Mouse (Mus musculus): ENCODE results near the gene Tor3a. TPM values are rescaled to one million over a fixed set of nuclear protein-coding genes. Genes with fewer than 3 reads are reported as not detected.

Tor3a gene
- polyA plus RNA-seq, 1 experiment from 2014 or later = 6.9 TPM

DNA sequence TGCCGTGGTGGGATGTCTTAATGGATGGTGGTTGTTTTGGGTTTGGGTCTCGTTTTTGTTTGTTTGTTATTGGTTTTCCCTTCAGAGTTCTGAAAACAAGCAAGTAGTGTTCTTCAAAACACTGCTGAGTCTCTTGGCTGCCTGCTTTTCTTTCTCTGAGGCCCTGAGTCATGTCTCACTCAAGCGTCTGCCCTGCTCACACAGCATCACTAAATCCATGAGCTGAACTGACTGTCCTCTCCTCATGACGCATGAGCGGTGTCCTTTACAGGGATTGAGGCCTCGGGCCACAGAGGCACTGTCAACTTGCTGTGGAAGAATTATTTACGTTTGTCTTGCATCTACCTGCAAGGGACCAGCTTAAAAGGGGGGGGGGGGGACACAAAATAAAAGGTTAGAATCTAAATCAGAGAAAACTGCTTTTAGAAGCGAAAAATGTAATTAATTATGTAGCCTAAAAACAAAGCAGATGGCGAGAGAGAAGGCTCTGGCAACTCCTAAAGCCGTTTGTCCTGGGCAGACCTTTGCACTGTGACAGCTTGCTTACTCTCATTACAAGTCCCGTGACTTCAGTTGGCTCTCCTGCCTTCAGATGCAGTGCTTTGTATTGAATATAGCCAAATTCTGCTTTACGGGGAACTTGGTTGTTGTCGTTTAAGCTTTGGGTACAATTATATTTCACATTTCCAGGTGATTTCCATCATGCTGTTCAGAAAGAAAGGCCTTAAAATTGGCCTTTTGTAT, 29.2 kb downstream of the Tor3a start:
- Histone ChIP-seq H3K36me3 (peaks cover 50% of the 10 kb centered on the region), H3K4me3 (no peak overlapping the region), H3K27ac (no peak overlapping the region), H3K9me3 (replicated peaks) (no peaks in the 10 kb centered on the region), H3K27me3 (ENCODE audit: low read depth, poor library complexity, severe bottlenecking) (no peaks in the 10 kb centered on the region), H3K4me1 (peaks cover 39% of the 10 kb centered on the region)
- DNase-seq (ENCODE audit: low spot score) = no peak
- 73% methylated on average over 13 of the region's 13 CpGs for WGBS

DNA sequence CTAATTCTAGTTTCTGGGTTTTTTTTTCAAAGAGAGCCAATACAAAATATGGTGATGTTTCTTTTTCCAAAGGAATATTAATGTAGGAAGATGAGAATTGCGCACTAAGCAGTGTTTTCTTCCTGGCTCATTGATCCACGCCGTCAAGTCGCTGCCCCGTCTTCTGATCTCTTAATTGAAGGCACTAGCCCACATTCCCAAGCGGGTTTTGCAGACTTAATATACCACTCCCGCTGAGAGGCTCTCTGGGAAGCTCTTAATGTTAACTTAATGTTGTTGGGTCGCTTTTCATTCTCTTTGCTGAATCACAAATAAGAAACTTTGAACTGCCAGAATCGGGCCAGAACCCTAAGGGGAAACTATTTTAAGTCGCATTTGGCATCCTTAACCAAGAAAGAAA, 30.1 kb downstream of the Tor3a start:
- 56% methylated on average over 10 of the region's 10 CpGs for WGBS
- Histone ChIP-seq H3K36me3 (peaks cover 58% of the 10 kb centered on the region), H3K4me1 (peaks cover 39% of the 10 kb centered on the region)

DNA sequence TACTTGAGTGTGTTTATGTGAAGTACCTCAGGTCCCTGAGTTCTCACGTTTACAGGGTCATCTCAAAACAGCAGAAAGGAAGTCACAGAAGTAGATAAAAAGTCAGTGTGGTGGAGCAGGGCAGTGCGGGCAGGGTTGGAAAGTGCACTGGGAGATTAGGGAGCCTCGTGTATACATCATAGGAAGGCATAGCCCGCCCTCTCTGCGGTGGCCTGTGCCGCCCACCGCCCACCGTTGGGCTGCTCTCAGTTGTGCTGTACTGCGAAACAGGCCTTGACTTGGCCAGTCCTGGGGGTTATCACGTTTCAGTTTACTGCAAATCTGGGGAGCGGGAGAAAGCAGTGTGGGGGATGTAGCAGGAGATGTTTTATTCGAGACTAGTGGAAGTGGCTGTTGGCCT, 31.3 kb downstream of the Tor3a start:
- 76% methylated on average over 12 of the region's 12 CpGs for WGBS
- Histone ChIP-seq H3K36me3 (peaks cover 65% of the 10 kb centered on the region), H3K27me3 (ENCODE audit: low read depth, poor library complexity, severe bottlenecking) (no peaks in the 10 kb centered on the region), H3K4me3 (no peak overlapping the region), H3K9me3 (replicated peaks) (no peaks in the 10 kb centered on the region), H3K4me1 (peaks cover 39% of the 10 kb centered on the region), H3K27ac (no peak overlapping the region)
- DNase-seq (ENCODE audit: low spot score) = no peak

More for the DNA sequence above, 30.1 kb downstream of the Tor3a start:
- H3K4me3 ChIP-seq = no peak overlapping the region
- H3K9me3 ChIP-seq (replicated peaks) = no peaks in the 10 kb centered on the region
- no peak overlapping the region for H3K27ac ChIP-seq
- no peak for DNase-seq (ENCODE audit: low spot score)
- H3K27me3 ChIP-seq (ENCODE audit: low read depth, poor library complexity, severe bottlenecking) = no peaks in the 10 kb centered on the region

DNA sequence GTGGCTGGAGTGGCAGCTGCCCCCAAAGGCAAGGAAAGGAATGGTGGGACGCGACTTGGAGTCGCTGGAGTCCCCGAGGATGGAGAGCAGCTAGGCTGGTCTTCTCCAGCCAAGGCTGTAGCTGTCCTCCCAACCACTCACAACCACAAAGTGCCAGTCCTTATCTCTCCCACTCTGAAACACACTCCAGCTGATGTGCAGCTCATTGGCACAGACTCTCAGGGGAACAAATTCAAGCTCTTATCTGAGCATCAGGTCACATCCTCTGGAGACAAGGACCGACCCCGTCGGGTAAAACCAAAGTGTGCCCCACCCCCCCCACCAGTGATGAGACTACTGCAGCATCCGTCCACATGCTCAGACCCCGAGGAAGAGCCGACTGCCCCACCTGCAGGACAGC, 32.3 kb downstream of the Tor3a start:
- no peaks in the 10 kb centered on the region for H3K9me3 ChIP-seq (replicated peaks)
- no peaks in the 10 kb centered on the region for H3K27me3 ChIP-seq (ENCODE audit: low read depth, poor library complexity, severe bottlenecking)
- H3K4me1 ChIP-seq = peaks cover 39% of the 10 kb centered on the region
- H3K4me3 ChIP-seq = no peak overlapping the region
- DNase-seq (ENCODE audit: low spot score) = no peak
- WGBS = 89% methylated on average over 10 of the region's 10 CpGs
- no peak overlapping the region for H3K27ac ChIP-seq
- peaks cover 65% of the 10 kb centered on the region for H3K36me3 ChIP-seq

DNA sequence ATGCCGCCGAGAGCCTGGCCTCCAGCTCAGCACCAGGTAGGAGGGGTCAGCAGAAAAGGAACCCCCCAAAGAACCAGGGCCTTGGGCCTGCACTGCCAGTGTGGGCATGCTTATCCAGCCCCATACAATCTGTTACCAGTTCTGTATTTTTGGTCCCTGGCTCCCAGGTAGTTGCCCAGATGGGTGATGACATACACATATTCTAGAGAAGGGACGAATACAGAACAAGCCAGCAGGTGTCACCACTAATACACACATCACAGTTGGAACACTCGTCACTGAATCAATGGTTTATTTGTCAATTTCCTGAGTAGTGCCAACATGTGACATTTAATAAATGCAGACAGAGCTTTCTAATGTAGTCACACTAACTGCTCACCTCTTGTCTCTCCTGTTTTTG, 33.6 kb downstream of the Tor3a start:
- Histone ChIP-seq H3K27me3 (ENCODE audit: low read depth, poor library complexity, severe bottlenecking) (no peaks in the 10 kb centered on the region), H3K4me3 (no peak overlapping the region), H3K9me3 (replicated peaks) (no peaks in the 10 kb centered on the region), H3K4me1 (peaks cover 35% of the 10 kb centered on the region), H3K36me3 (peaks cover 73% of the 10 kb centered on the region), H3K27ac (no peak overlapping the region)
- 84% methylated on average over 4 of the region's 4 CpGs for WGBS
- no peak for DNase-seq (ENCODE audit: low spot score)

DNA sequence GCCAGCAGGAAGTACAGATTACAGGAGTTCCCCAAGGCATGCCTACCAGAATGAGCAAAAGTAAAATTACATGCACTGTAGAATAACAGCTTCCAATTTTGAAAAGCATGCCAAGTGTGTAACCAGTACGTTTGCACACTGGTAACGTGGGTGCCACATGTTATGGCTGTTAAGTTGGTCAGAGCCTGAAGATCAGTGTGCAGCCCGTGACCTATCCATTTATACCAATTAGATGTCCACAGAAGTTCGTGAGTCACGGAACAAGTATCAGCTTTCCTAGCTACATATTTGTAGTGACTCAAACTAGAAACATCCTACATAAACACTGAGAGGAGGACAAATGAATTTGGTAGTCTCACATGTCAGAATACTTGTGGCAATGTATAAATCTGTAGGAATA, 34.7 kb downstream of the Tor3a start:
- H3K4me1 ChIP-seq = peaks cover 24% of the 10 kb centered on the region
- WGBS = 84% methylated on average over 5 of the region's 5 CpGs
- DNase-seq (ENCODE audit: low spot score) = no peak
- H3K4me3 ChIP-seq = no peak overlapping the region
- H3K36me3 ChIP-seq = peaks cover 84% of the 10 kb centered on the region
- no peaks in the 10 kb centered on the region for H3K9me3 ChIP-seq (replicated peaks)
- no peaks in the 10 kb centered on the region for H3K27me3 ChIP-seq (ENCODE audit: low read depth, poor library complexity, severe bottlenecking)
- no peak overlapping the region for H3K27ac ChIP-seq

DNA sequence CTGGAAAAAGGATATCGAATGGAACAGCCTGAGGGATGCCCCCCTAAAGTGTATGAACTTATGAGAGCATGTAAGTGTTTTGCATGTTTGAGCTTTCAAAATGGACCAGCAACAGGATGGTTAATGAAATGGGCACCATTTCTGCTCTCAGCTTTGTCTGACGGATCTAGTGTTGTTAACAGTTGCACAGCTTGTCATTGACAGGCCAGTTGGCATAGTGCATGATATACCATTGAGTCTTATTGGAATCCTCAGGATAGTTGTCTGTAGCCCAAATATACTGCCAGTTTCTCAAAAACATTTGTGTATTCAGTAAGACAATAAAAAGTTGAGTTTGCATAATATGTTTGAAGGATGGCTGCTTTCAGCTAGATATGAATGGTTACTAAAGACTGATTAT, 39.0 kb downstream of the Tor3a start:
- no peak for DNase-seq (ENCODE audit: low spot score)
- peaks cover 90% of the 10 kb centered on the region for H3K36me3 ChIP-seq
- WGBS = 86% methylated on average over 2 of the region's 2 CpGs

DNA sequence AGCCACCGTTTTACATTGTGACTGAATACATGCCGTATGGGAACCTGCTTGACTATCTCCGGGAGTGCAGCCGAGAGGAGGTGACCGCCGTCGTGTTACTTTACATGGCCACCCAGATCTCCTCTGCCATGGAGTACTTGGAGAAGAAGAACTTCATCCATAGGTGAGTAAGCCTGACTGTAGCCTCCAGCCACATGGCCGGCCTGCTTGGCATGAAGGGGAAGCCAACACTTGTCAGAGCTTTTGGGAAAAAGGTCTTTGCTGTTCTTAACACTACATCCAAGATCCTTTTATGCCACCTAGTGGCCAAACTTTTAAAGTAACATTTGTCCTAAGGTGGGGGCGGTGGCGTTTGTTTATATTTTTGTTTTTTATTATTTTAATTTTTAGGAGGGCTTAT, 41.1 kb downstream of the Tor3a start:
- WGBS = 83% methylated on average over 10 of the region's 10 CpGs
- no peak overlapping the region for H3K4me3 ChIP-seq
- no peak for DNase-seq (ENCODE audit: low spot score)
- H3K9me3 ChIP-seq (replicated peaks) = no peaks in the 10 kb centered on the region
- peaks cover 85% of the 10 kb centered on the region for H3K36me3 ChIP-seq
- no peaks in the 10 kb centered on the region for H3K27me3 ChIP-seq (ENCODE audit: low read depth, poor library complexity, severe bottlenecking)
- H3K4me1 ChIP-seq = no peaks in the 10 kb centered on the region
- H3K27ac ChIP-seq = no peak overlapping the region

More for the DNA sequence above, 39.0 kb downstream of the Tor3a start:
- H3K4me1 ChIP-seq = no peaks in the 10 kb centered on the region
- no peak overlapping the region for H3K27ac ChIP-seq
- no peaks in the 10 kb centered on the region for H3K9me3 ChIP-seq (replicated peaks)
- H3K4me3 ChIP-seq = no peak overlapping the region
- H3K27me3 ChIP-seq (ENCODE audit: low read depth, poor library complexity, severe bottlenecking) = no peaks in the 10 kb centered on the region

DNA sequence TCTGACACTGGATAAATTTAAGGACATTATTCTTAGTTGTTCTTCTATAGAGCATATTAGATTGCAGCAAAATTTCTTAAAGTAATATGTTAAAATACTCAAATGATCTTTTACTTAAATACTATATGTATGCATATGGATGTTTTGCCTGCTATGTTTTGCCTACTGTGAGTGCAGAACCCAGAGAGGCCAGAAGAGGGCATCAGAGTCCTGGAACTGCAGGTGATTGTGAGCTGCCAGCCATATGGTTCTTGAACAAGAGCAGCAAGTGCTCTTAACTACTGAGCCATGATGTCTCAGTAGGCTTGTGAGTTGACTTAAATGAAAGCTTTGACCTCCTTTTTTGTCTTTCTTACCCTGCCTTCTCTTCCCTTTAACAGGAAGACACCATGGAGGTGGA, 43.2 kb downstream of the Tor3a start:
- Histone ChIP-seq H3K4me3 (no peak overlapping the region), H3K4me1 (no peaks in the 10 kb centered on the region), H3K27ac (no peak overlapping the region), H3K36me3 (peaks cover 73% of the 10 kb centered on the region), H3K9me3 (replicated peaks) (no peaks in the 10 kb centered on the region), H3K27me3 (ENCODE audit: low read depth, poor library complexity, severe bottlenecking) (no peaks in the 10 kb centered on the region)
- DNase-seq (ENCODE audit: low spot score) = no peak

DNA sequence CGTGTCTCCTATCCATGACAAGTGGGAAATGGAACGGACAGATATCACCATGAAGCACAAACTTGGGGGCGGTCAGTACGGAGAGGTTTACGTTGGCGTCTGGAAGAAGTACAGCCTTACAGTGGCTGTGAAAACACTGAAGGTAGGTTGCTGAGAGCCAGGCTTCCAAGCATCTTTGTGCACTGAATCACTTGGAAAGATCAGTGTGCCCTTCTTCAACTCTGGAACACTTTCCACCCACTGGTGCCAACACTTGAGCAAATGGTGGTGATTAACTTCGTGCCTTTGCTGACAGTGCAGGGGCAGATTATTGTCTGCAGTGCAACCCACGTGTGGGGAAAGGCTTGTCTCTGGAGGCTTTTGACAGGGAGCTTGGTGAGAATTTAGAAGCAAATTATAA, 44.2 kb downstream of the Tor3a start:
- Histone ChIP-seq H3K9me3 (replicated peaks) (no peaks in the 10 kb centered on the region), H3K27me3 (ENCODE audit: low read depth, poor library complexity, severe bottlenecking) (no peaks in the 10 kb centered on the region), H3K4me3 (no peak overlapping the region), H3K4me1 (no peaks in the 10 kb centered on the region), H3K27ac (no peak overlapping the region), H3K36me3 (peaks cover 73% of the 10 kb centered on the region)
- DNase-seq (ENCODE audit: low spot score) = no peak
- WGBS = 92% methylated on average over 8 of the region's 8 CpGs

DNA sequence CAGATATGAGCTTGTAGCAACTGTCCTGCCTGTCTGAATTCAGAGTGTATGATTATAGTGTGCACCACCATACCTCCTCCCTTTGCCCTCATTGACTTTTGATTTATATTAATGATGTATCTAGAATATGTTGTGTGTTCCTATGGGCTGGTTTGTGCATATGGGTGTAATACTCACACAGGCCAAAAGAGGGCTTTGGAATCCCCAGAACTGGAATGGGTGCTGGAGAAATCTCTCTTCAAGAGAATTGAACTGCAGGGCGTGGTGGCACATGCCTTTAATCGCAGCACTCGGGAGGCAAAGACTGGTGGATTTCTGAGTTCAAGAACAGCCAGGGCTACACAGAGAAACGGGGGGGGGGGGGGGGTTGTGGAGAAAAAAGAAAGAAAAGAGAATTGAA, 47.4 kb downstream of the Tor3a start:
- no peaks in the 10 kb centered on the region for H3K4me1 ChIP-seq
- no peaks in the 10 kb centered on the region for H3K27me3 ChIP-seq (ENCODE audit: low read depth, poor library complexity, severe bottlenecking)
- WGBS = 77% methylated on average over 4 of the region's 4 CpGs
- H3K9me3 ChIP-seq (replicated peaks) = no peaks in the 10 kb centered on the region
- peaks cover 64% of the 10 kb centered on the region for H3K36me3 ChIP-seq
- DNase-seq (ENCODE audit: low spot score) = no peak
- no peak overlapping the region for H3K4me3 ChIP-seq
- H3K27ac ChIP-seq = no peak overlapping the region

DNA sequence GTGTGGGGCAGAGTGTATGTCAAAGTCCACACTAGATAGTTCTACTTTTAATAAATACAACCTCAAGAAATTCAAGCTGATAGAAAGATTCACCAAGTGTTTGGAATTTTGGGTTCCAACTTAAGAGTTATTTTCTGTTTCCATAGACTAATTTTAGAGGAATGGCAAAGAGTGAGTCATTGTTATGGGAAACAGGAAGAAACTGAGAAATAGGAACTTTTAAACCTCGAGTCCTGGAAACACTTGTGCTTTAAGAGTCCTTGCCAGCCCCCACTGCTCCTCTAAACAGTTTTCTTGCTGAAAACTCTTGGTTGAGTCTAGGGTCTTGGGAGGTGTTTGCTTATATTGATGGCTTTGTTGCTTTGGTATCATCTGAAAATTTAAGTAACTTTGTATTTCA, 49.9 kb downstream of the Tor3a start:
- Histone ChIP-seq H3K27ac (no peak overlapping the region), H3K27me3 (ENCODE audit: low read depth, poor library complexity, severe bottlenecking) (no peaks in the 10 kb centered on the region), H3K9me3 (replicated peaks) (no peaks in the 10 kb centered on the region), H3K4me3 (no peak overlapping the region), H3K36me3 (peaks cover 41% of the 10 kb centered on the region), H3K4me1 (peaks cover 3% of the 10 kb centered on the region; the same call in 1 of the 2 replicates)
- no peak for DNase-seq (ENCODE audit: low spot score)
- WGBS = 86% methylated on average over 1 of the region's 1 CpGs

DNA sequence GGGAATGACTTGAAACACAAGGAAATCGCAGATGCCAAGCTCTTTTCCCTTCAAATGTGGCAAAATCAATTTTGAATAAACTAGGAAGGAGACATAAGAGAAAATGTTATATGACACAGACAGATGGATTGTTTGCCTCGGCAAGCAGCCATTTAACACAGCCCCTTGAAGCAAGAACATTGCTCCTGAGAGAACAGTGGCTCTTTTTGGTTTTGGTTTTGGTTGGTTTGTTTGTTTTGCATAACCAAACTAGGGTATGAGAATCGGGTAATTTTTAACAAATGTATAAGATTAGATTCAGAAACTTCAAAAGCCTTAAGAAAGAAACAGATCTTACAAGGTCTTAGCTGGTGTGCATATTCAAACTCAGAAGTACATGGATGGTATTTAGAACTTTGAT, 53.2 kb downstream of the Tor3a start:
- no peaks in the 10 kb centered on the region for H3K27me3 ChIP-seq (ENCODE audit: low read depth, poor library complexity, severe bottlenecking)
- 89% methylated on average over 3 of the region's 3 CpGs for WGBS
- H3K4me1 ChIP-seq = peaks cover 16% of the 10 kb centered on the region
- no peaks in the 10 kb centered on the region for H3K9me3 ChIP-seq (replicated peaks)
- DNase-seq (ENCODE audit: low spot score) = no peak
- H3K4me3 ChIP-seq = no peak overlapping the region
- no peak overlapping the region for H3K27ac ChIP-seq
- peaks cover 32% of the 10 kb centered on the region for H3K36me3 ChIP-seq
